Mouse (Mus musculus) splenic B cell, adult 2 months (primary cell): ENCODE results near the gene Synpo2.

Experiments
- DNase-seq: peaks from one replicate; pipeline ENCODE4 v3.0.0-alpha.2; 2011; ENCODE audit warnings: low read depth, low spot score
- H3K27me3 ChIP-seq: 2 replicates; pipeline ENCODE4 v1.6.1; 2012; ENCODE audit warnings: mild to moderate bottlenecking, low read length, moderate library complexity, mixed read lengths; ENCODE audit not compliant: control insufficient read depth, poor library complexity, insufficient read depth, severe bottlenecking
- H3K36me3 ChIP-seq: 2 replicates; pipeline ENCODE4 v1.6.1; 2012; ENCODE audit warnings: mild to moderate bottlenecking, low read length, moderate library complexity, mixed read lengths; ENCODE audit not compliant: control insufficient read depth, poor library complexity, insufficient read depth, severe bottlenecking

Synpo2 gene

GRCm38 (mm10) chr3:123187370-123188124 is 48.4 kb downstream of the Synpo2 start:
- Histone ChIP-seq H3K36me3 (no peaks in the 10 kb centered on the region), H3K27me3 (no peaks in the 10 kb centered on the region)
- DNase-seq: no peak

- DNase-seq: no peak
- H3K27me3 ChIP-seq: no peaks in the 10 kb centered on the region
- no peaks in the 10 kb centered on the region for H3K36me3 ChIP-seq
Measured at GRCm38 (mm10) chr3:123185238-123185925, 50.6 kb downstream of the Synpo2 start.

GRCm38 (mm10) chr3:123184281-123184680 is 51.7 kb downstream of the Synpo2 start:
- Histone ChIP-seq H3K36me3 (no peaks in the 10 kb centered on the region), H3K27me3 (no peaks in the 10 kb centered on the region)
- no peak for DNase-seq

GRCm38 (mm10) chr3:123179508-123179907 is 56.4 kb downstream of the Synpo2 start:
- Histone ChIP-seq H3K36me3 (no peaks in the 10 kb centered on the region), H3K27me3 (no peaks in the 10 kb centered on the region)
- DNase-seq: no peak

- H3K36me3 ChIP-seq: no peaks in the 10 kb centered on the region
- DNase-seq: no peak
Measured at GRCm38 (mm10) chr3:123179041-123179440, 56.9 kb downstream of the Synpo2 start.

GRCm38 (mm10) chr3:123178420-123178819 is 57.5 kb downstream of the Synpo2 start:
- H3K36me3 ChIP-seq: no peaks in the 10 kb centered on the region
- DNase-seq: no peak

More at GRCm38 (mm10) chr3:123179041-123179440, 56.9 kb downstream of the Synpo2 start:
- H3K27me3 ChIP-seq: no peaks in the 10 kb centered on the region

GRCm38 (mm10) chr3:123176366-123177334 is 59.3 kb downstream of the Synpo2 start:
- no peaks in the 10 kb centered on the region for H3K36me3 ChIP-seq
- H3K27me3 ChIP-seq: no peaks in the 10 kb centered on the region
- no peak for DNase-seq

More at GRCm38 (mm10) chr3:123178420-123178819, 57.5 kb downstream of the Synpo2 start:
- no peaks in the 10 kb centered on the region for H3K27me3 ChIP-seq

- Histone ChIP-seq H3K36me3 (no peaks in the 10 kb centered on the region), H3K27me3 (no peaks in the 10 kb centered on the region)
- no peak for DNase-seq
Measured at GRCm38 (mm10) chr3:123175142-123175541, 60.8 kb downstream of the Synpo2 start.

GRCm38 (mm10) chr3:123174379-123174697 is 61.6 kb downstream of the Synpo2 start:
- Histone ChIP-seq H3K27me3 (no peaks in the 10 kb centered on the region), H3K36me3 (no peaks in the 10 kb centered on the region)
- DNase-seq: peak; percentile 41

GRCm38 (mm10) chr3:123173553-123174378 is 62.2 kb downstream of the Synpo2 start:
- no peak for DNase-seq
- no peaks in the 10 kb centered on the region for H3K27me3 ChIP-seq
- H3K36me3 ChIP-seq: no peaks in the 10 kb centered on the region

GRCm38 (mm10) chr3:123172151-123172550 is 63.8 kb downstream of the Synpo2 start:
- Histone ChIP-seq H3K36me3 (no peaks in the 10 kb centered on the region), H3K27me3 (no peaks in the 10 kb centered on the region)
- DNase-seq: no peak

- Histone ChIP-seq H3K36me3 (no peaks in the 10 kb centered on the region), H3K27me3 (no peaks in the 10 kb centered on the region)
- DNase-seq: no peak
Measured at GRCm38 (mm10) chr3:123169398-123169797, 66.6 kb downstream of the Synpo2 start.

GRCm38 (mm10) chr3:123168815-123169214 is 67.1 kb downstream of the Synpo2 start:
- no peaks in the 10 kb centered on the region for H3K36me3 ChIP-seq
- no peaks in the 10 kb centered on the region for H3K27me3 ChIP-seq
- DNase-seq: peak; percentile 74

- Histone ChIP-seq H3K36me3 (no peaks in the 10 kb centered on the region), H3K27me3 (no peaks in the 10 kb centered on the region)
- no peak for DNase-seq
Measured at GRCm38 (mm10) chr3:123166450-123166849, 69.5 kb downstream of the Synpo2 start.
